Mouse (Mus musculus): ENCODE results near the gene E2f4.
A peak's percentile ranks its signal among the peaks of the same experiment; 100 is the strongest.

E2f4 gene

DNA sequence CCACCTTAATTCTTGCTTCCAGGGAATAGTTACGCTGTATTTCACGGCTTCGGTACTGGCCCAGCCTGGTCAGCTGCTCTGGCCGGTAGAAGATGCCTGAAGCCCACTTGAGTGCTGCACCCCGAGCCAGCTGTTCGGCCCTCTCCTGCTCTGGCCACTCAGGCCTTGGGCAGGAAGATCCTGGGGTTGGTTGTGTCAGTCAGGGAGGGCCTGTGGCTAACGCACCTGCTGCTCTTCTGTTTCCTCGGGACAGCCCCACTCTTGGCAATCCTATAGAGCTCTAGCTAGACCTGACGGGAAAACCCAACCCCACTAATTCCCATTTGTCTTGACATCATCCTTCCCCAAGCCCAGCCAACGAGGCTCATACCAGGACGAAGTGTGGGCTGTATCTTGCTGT is 2.2 kb upstream of the E2f4 start:
- no peak for DNase-seq

DNA sequence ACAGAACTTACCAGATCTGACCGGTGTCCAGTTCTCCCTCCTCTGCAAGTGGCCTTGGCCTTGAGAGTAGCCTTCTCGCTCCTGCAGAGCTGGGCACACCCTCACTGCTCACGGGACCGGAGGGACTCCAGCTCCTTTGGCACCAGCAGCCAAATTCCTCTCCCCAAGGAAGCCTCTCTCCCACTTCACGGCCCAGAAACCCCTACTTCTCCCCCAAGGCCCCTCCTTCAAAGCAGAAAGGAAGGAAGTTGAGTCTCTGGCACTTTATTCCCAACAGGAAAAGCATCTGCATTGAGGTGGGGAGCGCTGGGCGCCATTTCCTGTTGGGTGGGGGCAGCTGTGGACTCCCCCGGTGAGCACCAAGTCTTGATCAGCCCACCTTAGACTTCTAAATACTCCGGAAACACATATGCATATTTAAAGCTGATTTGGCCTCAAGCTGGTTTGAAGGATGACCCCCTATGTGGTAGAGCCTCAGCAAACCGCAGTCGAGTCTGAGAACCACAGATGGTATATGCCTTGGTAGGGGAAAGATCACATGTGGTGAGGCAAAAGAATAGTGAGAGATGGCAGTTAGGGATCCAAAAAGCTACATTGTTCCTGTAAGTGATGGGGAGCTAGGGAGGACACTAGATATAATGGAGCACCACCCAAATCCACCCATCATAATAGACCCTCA is 1.4 kb upstream of the E2f4 start, which contains the start of gene Exoc3l:
Gene Exoc3l, minus strand, starts transcription at position 207 of the 679 bp plus-strand sequence.
- DNase-seq, result no peak

DNA sequence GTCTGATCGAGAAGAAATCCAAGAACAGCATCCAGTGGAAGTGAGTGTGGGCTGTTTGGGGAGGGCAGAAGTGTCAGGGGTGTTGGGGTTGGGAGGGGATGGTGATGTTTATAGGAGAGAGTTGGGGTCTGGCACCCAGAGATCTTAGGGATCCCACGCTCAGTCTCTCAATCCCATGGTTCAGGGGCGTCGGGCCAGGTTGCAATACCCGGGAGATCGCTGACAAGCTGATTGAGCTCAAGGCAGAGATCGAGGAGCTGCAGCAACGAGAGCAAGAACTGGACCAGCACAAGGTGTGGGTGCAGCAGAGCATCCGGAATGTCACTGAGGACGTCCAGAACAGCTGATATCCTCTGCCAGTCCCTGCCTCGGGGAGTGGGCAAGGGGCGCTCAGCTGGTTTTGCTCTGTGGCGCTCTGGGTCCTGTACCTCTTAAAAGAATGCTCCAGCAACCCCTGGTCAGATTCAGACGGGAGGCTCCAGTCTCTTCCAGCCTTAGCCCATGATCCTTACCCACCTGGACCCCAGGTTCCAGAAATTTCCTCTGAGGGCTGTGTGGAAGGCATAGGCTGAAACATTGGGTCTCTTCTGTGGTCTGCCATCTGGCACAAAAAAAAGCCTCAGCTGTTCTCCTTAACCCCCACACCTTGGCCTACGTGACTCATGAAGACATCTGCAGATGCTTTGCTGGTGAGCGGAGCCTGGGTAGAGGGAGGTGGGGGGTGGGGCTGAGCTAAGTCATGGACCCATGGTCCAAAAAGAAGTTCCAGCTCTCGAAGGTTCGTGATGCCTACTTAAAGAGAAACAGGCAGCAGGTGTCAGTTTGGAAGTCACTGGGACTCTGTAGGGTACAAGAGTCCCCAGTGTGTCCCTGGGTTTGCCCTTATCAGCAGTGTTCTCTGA is 1.1 kb downstream of the E2f4 start:
- peak; percentile 69 for DNase-seq

DNA sequence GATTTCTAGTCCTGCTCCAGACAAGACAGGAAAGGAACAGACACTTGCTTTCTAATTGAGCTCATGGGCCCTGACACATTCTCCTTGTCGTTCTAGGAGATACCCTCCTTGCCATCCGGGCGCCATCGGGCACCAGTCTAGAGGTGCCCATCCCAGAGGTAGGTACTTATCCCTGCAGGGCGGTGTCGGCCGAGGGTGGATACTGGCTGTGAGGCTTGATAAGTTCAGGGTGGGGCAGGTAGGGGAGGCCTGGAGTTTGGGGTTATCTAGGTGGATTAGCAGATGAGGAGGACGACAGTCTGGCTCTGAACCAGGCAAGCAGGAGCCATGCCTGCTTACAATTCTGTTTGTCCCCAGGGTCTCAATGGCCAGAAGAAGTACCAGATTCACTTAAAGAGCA is 2.5 kb downstream of the E2f4 start:
- no peak for DNase-seq

DNA sequence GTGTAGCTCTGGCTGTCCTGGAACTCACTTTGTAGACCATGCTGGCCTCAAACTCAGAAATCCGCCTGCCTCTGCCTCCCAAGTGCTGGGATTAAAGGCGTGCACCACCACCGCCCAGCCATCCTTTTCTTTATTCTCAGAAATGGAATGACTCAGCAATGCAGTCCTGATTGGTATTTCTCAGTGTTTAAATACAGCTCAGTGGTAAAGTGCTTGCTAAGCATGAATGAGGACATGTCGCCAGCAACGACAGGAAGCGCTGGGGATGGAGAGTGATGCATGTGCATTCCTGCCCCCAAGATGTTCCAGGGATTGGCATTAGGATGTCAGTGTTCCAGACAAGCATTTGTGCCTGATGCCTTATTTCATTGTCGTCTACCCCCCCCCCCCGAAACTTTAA is 5.9 kb downstream of the E2f4 start:
- no peak for DNase-seq

DNA sequence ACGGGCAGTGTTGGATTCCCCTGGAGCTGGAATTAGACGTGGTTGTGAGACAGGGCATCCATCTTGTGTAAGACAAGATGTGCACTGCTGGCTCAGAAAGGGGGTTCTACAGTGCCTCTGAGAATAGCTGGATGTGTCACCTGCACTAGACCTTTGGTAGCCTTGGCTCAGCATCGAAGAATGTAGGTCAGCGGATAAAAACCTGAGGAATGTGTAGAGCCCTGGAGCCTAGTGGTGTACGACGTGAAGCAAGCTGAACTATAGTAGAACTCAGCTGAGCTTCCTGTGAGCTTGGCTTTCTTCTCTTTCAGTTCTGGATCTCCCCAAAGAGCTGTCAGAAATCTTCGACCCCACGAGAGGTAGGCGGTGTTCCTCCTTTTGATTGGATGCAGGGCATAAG is 6.4 kb downstream of the E2f4 start:
- DNase-seq, result no peak

DNA sequence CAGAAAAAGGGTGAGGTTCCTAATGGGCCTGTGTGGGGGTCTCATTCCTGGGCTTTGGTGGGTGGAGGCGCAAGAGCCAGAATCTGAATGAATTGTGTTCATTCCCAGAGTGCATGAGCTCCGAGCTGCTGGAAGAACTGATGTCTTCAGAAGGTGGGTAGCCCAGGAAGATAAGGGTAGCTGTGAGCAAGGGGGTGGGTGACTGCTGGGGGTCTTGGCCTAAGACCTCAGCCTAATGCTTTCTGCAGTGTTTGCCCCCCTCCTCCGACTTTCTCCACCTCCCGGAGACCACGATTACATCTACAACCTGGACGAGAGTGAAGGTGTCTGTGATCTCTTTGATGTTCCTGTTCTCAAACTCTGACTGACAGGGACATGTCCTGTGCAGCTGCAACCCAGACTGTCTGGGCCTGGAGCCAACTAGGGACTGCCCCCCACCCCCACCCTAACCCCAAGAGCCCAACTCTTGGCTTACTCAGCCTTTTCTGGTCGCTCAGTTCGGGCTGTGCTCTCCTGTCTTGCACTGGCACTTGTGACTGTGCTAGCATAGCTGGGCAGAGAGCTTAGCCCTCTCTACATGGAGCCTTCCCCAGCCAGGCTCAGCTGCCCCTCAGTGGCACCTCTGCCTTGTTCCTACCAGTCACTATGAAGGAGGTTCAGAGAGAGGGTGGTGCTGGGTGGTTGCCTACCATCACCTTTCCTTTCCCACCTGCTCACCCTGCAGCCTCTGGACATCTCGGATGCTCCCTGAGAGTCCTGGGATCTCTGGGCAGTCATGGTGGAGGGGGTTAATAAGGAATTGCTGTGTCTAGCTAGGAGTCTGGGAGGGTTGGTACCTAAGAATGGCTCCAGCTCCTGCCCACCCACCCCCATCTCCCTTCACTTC is 7.1 kb downstream of the E2f4 start:
- no peak for DNase-seq

DNA sequence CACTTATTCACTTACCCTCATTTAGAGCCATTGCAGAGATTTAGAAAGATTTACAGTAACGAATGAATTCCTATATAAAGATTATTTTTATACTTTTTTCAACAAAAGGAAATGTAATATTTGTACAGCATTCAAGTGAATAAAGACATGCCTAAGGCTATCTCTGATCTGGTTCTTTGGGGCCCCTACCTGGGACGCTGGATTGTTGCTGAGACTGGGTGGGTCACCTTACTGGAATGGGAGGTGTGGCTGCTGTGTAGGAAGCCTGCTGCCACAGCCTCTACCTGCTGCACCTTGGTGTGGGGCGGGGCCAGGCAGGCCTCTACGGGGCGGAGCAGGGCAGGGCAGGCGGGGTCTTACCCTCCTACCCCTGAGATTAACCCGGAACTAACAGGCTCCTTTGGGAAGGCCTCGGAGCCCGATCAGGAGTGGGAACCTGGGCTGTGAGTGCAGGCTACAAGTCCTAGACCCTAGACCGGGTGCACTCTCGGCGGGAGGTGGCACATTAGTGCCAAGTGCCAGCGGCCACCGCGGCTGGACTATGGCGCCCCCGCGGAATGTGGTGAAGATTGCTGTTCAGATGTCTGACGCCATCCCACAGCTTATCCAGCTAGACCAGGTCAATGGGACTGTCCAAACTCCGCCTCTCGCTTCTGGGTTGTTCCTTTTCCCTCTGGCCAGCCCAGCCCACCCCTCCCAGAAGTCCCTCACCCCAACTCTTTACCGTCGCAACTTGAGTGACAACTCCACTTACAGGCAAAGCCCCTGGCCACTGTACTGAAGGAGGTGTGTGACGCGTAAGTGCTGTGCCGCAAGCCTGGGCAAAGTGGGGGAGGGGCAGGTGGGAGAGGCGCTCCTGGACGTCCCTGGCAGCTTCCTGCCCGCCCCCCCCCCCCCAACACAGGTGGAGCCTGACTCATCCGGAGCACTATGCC is 8.0 kb downstream of the E2f4 start, which contains the start of gene Elmo3:
Gene Elmo3, plus strand, starts transcription at position 391 of the 935 bp plus-strand sequence.
- peak; percentile 72 for DNase-seq

DNA sequence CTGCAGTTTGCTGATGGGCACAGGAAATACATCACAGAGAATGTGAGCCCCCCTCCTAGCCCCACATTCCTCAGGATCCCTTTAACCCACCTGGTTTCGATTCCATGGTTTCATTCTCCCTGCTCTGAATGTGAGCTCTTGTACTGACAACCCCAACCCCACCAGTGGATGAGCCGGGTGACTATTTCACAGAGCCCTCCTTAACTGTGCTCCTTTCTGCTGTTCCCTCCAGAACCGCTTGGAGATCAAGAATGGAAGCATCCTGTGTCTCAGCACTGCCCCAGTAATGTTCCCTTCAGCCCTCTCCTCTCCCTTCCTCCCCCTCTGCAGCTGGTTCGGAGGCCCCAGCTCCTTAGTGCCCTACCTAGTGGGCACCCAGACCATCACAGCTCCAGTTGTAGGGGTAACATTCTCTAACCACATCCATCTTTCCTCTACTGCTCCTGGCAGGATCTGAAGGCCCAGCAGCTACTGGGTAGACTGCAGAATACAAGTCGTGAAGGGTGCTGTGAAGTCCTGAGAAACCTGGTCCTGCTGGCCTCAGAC is 8.8 kb downstream of the E2f4 start:
- no peak for DNase-seq

DNA sequence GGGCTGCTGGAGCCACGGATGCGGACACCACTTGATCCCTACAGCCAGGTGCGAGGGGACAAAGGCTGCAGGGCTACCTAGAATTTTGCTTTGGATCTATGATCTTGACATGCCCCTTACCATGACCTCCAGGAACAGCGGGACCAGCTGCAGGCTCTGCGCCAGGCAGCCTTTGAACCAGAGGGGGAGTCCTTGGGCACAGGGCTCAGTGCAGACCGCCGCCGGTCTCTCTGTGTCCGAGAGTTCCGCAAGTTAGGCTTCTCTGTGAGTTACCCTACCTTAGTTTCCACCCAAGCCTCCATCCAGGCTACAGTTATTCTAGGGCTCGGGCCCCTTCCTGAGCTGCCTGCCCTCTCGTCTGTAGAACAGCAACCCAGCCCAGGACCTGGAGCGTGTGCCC is 10.2 kb downstream of the E2f4 start:
- DNase-seq, result no peak

DNA sequence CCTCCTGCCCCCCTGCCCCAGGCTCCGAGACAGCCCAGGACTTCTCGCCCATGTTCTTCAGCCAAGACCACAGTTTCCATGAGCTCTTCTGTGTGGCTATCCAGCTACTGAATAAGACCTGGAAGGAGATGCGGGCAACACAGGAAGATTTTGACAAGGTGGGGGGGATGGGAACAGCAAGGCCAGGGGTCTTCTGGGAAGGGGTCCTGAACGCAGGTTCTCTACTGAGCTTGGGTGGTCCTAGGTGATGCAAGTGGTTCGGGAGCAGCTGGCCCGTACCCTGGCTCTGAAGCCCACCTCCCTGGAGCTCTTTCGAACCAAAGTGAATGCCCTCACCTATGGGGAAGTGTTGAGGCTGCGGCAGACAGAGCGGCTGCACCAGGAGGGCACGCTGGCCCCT is 11.0 kb downstream of the E2f4 start:
- no peak for DNase-seq

DNA sequence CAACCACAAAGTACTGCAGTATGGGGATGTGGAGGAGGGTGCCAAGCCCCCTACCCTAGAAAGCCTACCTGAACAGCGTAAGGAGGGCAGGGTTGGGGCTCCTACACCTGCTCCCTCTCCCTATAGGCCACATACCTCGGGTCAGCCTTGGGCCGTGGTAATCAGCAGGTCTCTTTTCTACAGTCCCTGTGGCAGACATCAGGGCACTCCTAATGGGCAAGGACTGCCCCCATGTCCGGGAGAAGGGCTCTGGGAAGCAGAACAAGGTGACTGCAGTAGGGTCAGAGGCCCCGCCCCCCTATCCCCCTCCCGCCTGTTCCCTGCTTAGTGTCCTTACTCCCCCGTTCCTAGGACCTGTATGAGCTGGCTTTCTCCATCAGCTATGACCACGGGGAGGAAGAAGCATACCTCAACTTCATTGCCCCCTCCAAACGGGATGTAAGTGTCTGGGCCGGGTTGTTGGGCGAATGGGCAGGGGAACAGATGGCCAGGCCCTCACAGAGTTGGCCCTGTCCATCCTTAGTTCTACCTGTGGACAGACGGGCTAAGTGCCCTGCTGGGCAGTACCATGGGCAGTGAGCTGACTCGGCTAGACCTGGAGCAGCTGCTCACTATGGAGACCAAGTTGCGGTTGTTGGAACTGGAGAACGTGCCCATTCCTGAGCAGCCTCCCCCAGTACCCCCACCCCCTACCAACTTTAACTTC is 11.8 kb downstream of the E2f4 start:
- DNase-seq, result no peak

DNA sequence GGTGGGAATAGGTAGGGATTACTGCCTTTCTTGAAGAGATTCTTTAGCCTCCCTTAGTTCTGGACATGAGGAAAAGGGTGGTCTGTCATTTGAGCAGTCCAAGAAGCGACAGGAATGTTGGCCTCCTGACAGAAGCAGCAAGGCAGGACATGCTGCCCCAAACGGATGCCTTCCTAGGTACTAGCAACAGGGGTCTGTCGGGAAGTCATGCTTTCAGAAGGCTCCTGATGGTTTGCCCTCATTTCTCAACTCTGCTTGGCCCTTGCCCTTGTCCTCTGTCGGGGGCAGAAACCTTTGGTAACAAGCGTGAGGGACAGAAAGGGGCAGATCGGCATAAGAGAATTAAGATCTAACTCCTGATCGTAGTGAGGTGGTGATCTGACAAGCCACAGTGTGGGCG is 12.7 kb downstream of the E2f4 start:
- DNase-seq, result no peak

DNA sequence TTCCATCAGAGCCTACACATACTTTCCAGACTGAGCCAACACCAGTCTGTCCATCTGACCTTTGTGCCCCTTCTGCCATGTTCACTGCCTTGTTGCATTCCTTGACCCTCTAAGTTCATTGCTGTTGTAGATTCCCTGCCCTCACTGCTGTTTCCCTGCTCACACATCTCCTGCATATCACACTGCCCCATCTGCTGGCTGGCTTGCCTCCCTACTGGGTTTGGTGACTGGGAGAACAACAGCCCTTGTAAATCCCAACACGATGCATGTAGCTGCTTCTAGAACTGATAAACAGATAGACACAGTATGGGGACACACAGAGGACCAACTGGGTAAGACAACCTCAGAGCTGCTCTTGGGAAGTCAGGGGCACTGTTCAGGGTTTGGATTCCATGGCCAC is 14.3 kb downstream of the E2f4 start:
- DNase-seq, result no peak

DNA sequence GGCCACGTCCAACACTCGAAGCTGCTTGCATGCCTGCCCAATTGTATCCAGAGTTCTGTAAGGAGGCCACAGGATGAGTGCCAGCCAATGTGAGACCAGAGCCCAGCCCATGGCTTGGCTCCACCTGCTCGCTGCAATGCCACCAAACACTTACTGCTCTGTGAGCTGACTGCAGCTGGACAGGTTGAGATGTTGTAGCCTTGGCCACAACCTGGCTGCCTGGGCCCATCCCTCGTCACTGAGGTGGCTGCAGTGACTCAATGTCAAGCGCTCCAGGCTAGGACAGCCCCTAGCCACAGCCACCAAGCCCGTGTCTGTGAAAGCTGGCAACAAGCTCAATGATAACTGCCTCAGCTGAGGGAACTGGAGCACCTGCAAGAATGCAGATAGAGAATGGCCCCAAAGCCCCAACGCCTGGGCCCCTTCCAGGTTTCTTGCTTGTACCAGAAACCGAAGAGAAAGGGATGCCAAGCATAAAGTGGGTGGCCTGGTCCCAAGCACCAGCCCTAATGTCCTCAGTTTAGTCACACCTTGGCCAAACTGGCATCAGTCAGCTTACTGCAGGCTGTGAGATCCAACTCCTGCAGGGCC is 15.5 kb downstream of the E2f4 start:
- DNase-seq, result no peak

DNA sequence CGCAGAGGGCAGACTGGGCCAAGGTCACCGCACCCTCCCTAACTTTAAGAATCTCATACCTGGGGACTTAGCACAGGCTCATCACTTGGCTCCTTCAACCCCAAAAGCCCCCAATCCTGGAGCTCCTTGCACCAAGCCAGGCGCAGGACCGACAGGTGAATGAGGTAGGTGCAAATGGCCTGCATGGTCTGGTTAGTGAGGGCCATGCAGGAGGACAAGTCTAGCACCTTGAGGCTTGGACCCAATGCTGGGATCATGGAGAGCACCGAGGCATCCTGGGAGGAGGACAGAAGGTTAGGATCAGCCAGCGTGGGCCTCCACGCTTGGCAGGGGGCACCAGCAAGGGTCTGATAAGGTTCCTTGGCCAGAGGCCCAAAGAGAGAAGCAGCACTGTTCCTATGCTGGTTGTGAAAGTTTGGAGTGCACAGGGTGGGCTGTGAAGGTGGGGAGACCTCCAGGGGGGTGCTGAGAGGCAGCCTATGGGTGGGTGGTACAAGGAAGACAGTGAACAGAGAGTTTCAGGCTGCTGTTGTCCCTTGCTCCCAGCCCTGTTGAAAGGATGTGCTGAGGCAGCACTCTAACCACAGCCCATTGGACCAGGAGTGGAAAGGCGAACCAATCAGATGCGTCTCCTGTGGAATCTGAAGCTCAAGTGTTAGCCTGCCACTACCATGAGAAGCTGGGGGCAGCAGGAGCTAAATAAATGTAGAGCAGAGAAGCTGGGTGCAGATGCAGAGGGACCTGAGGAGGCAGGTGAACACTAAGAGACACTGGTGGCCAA is 16.3 kb downstream of the E2f4 start:
- DNase-seq, result no peak

DNA sequence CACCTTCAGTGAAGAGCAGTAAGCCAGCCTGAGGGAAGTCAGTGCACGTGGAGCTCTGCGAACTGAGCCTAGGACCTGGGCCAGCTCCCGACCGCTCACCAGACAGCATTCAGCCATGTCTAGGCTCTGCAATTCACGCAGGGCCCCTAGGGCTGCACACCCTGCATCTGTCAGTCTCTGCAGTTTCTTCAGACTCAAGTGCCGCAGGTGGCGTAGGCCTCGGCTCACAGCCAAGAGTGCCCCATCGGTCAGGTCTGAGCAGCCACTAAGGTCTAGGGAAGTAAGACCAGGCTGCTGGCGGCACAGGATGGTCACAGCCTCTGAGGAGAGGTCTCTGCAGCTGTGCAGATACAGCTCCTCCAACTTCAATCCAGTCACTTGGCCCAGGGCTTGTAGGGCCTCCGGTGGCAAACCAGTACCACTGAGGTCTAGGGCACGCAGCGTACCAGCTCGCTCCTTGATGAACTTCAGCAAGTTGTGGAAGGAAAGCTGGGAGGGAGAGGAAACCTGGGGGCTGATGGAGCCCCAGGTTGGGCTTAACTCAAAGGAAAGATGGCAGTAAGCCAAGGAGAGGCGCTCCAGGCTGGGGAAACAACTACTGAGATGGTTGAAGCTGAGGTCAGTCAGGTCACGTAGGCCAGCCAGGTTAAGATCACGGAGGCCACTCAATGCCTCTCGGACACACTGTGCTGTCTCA is 17.8 kb downstream of the E2f4 start:
- DNase-seq, result no peak

DNA sequence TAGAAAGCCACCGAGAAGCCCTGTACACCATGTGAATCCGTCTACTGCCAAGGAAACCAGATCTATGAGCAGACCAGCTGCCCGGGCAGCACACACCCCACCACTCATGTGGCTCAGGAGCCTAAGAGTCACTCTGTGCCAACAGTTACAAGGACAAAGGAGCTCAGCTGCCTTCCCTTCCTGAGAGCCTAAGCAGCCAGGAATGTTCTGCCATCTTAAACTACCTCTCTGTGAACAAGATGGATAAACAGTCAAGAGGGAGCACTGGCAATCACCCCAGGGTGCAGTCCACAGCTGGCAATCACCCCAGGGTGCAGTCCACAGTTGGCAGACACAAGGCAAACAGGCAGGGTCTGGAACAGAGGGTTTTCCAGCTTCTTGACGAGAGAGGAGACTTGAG is 20.5 kb downstream of the E2f4 start:
- no peak for DNase-seq

DNA sequence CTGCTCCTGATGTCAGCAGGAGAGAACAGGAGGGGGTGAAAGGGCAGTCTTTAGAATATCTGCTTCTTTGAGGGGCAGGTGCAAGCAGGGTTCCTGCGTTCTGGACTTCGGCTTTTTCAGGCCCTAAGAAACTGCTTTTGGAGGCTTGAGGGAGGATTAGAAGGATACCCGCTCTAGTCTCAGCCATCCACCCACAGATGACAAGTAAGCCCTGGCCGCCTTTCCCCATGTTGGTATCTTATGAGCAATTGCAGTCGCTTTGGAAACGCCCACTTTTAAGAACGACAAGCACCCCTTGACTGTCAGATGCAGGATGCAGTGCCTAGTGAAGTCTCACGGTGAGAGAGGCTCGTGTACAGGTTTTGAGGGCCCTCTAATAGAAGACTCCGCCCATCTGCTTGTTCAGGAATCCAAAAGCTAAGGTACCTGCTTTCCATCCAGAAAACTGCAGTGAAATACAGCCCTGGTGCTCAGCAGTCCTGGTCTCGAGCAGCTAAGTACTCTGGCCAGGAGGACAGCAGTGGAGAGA is 21.3 kb downstream of the E2f4 start:
- no peak for DNase-seq
